Mouse (Mus musculus) liver, embryonic 16.5 days (tissue): Measurements from ENCODE around the gene Dlgap1. TPM values are rescaled to one million over a fixed set of nuclear protein-coding genes. Genes with fewer than 3 reads are reported as not detected.

Source experiments
- ATAC-seq: fragments of 200-750 bp; cut with Nextera tagmentation; 2 replicates; pipeline ENCODE4 v1.8.0; 2017; ENCODE audit warnings: low read depth, mild to moderate bottlenecking, moderate number of reproducible peaks, moderate library complexity
- H3K27ac ChIP-seq: fragments of 300-500 bp; sonication (generic); 2 replicates; pipeline ENCODE4 v1.5.1; 2014; ENCODE audit warnings: mild to moderate bottlenecking, low read length
- H3K27me3 ChIP-seq: fragments of 300-500 bp; sonication (generic); 2 replicates; pipeline ENCODE4 v1.6.1; 2014; ENCODE audit warnings: low read depth, low read length, mixed read lengths; ENCODE audit not compliant: control insufficient read depth, insufficient read depth
- H3K36me3 ChIP-seq: fragments of 300-500 bp; sonication (generic); 2 replicates; pipeline ENCODE4 v1.6.1; 2014; ENCODE audit warnings: mild to moderate bottlenecking; ENCODE audit not compliant: control insufficient read depth, insufficient read depth
- H3K4me1 ChIP-seq: fragments of 300-500 bp; sonication (generic); 2 replicates; pipeline ENCODE4 v1.6.1; 2014; ENCODE audit warnings: low read depth, low read length, mixed read lengths; ENCODE audit not compliant: control insufficient read depth
- H3K4me2 ChIP-seq: fragments of 300-500 bp; sonication (generic); 2 replicates; pipeline ENCODE4 v1.6.1; 2014; ENCODE audit warnings: low read depth, low read length, mixed read lengths
- H3K4me3 ChIP-seq: fragments of 300-500 bp; sonication (generic); 2 replicates; pipeline ENCODE4 v1.5.1; 2014; ENCODE audit warnings: low read depth, mild to moderate bottlenecking, low read length
- H3K9ac ChIP-seq: fragments of 300-500 bp; sonication (generic); 2 replicates; pipeline ENCODE4 v1.6.1; 2014; ENCODE audit warnings: low read depth, low read length
- H3K9me3 ChIP-seq: fragments of 300-500 bp; sonication (generic); replicated peaks from 2 replicates; pipeline ENCODE4 v1.6.1; 2016; ENCODE audit warnings: low read length; ENCODE audit not compliant: control insufficient read depth
- WGBS: fragments of 180-500 bp; shearing (Covaris S2); extraction: QIAGEN DNeasy Blood & Tissue Kit; methylation state at CpG from one replicate; pipeline ENCODE4 v1.1.7; 2014; ENCODE audit not compliant: insufficient replicate concordance; 5-methylcytosine and 5-hydroxymethylcytosine counted together
- polyA plus RNA-seq: library from polyadenylated mRNA; unstranded; fragments of >200 nt; fragmentation: Nextera tagmentation; extraction: Ambion mirVana; gene quantifications from 2 replicates; pipeline ENCODE4 v1.2.1, GENCODE M21; 2015

Gene Dlgap1
- polyA plus RNA-seq, 1 experiment from 2014 or later = 0.09 TPM

- no peak for ATAC-seq
- Histone ChIP-seq H3K36me3 (no peaks in the 10 kb centered on the region), H3K4me2 (no peak overlapping the region), H3K9ac (no peak overlapping the region), H3K4me3 (no peak overlapping the region), H3K4me1 (no peaks in the 10 kb centered on the region), H3K27ac (no peak overlapping the region), H3K27me3 (no peaks in the 10 kb centered on the region), H3K9me3 (no peaks in the 10 kb centered on the region)
- 62% methylated on average over 4 of the region's 4 CpGs for WGBS
Observed at GRCm38 (mm10) chr17:70088220-70088619, 119.3 kb downstream of the Dlgap1 start.

- no peak overlapping the region for H3K27ac ChIP-seq
- WGBS = 56% methylated on average over 2 of the region's 2 CpGs
- H3K36me3 ChIP-seq = no peaks in the 10 kb centered on the region
- no peaks in the 10 kb centered on the region for H3K27me3 ChIP-seq
- H3K4me2 ChIP-seq = no peak overlapping the region
- no peaks in the 10 kb centered on the region for H3K4me1 ChIP-seq
- ATAC-seq = peak; percentile 66; the same call in 1 of the 2 replicates
- no peaks in the 10 kb centered on the region for H3K9me3 ChIP-seq
- no peak overlapping the region for H3K9ac ChIP-seq
- no peak overlapping the region for H3K4me3 ChIP-seq
Observed at GRCm38 (mm10) chr17:70090737-70091136, 121.9 kb downstream of the Dlgap1 start.

- ATAC-seq = no peak
- Histone ChIP-seq H3K4me2 (no peak overlapping the region), H3K36me3 (no peaks in the 10 kb centered on the region), H3K9me3 (no peaks in the 10 kb centered on the region), H3K27ac (no peak overlapping the region), H3K27me3 (no peaks in the 10 kb centered on the region), H3K9ac (no peak overlapping the region), H3K4me1 (no peaks in the 10 kb centered on the region), H3K4me3 (no peak overlapping the region)
- WGBS = 59% methylated on average over 2 of the region's 2 CpGs
Observed at GRCm38 (mm10) chr17:70129151-70129550, 160.3 kb downstream of the Dlgap1 start.

- no peaks in the 10 kb centered on the region for H3K9me3 ChIP-seq
- H3K36me3 ChIP-seq = no peaks in the 10 kb centered on the region
- ATAC-seq = no peak
- no peaks in the 10 kb centered on the region for H3K4me1 ChIP-seq
- H3K27me3 ChIP-seq = no peaks in the 10 kb centered on the region
- H3K4me2 ChIP-seq = no peak overlapping the region
- 52% methylated on average over 2 of the region's 2 CpGs for WGBS
- no peak overlapping the region for H3K9ac ChIP-seq
- no peak overlapping the region for H3K4me3 ChIP-seq
- no peak overlapping the region for H3K27ac ChIP-seq
Observed at GRCm38 (mm10) chr17:70169831-70170230, 201.0 kb downstream of the Dlgap1 start.

- Histone ChIP-seq H3K4me2 (no peak overlapping the region), H3K36me3 (no peaks in the 10 kb centered on the region), H3K27me3 (no peaks in the 10 kb centered on the region), H3K27ac (no peak overlapping the region), H3K9me3 (no peaks in the 10 kb centered on the region), H3K9ac (no peak overlapping the region), H3K4me1 (no peaks in the 10 kb centered on the region), H3K4me3 (no peak overlapping the region)
- 65% methylated on average over 9 of the region's 9 CpGs for WGBS
- ATAC-seq = no peak
Observed at GRCm38 (mm10) chr17:70172500-70173036, 203.7 kb downstream of the Dlgap1 start.

GRCm38 (mm10) chr17:70173916-70174315 is 205.0 kb downstream of the Dlgap1 start:
- H3K9me3 ChIP-seq = no peaks in the 10 kb centered on the region
- WGBS = 66% methylated on average over 6 of the region's 6 CpGs
- H3K4me2 ChIP-seq = no peak overlapping the region
- H3K36me3 ChIP-seq = no peaks in the 10 kb centered on the region
- no peak for ATAC-seq
- no peak overlapping the region for H3K27ac ChIP-seq
- no peak overlapping the region for H3K4me3 ChIP-seq
- H3K27me3 ChIP-seq = no peaks in the 10 kb centered on the region
- no peak overlapping the region for H3K9ac ChIP-seq
- H3K4me1 ChIP-seq = no peaks in the 10 kb centered on the region

GRCm38 (mm10) chr17:70191228-70191627 is 222.4 kb downstream of the Dlgap1 start:
- Histone ChIP-seq H3K27ac (no peak overlapping the region), H3K9me3 (no peaks in the 10 kb centered on the region), H3K36me3 (no peaks in the 10 kb centered on the region), H3K27me3 (no peaks in the 10 kb centered on the region), H3K4me1 (no peaks in the 10 kb centered on the region), H3K4me2 (no peak overlapping the region), H3K9ac (no peak overlapping the region), H3K4me3 (no peak overlapping the region)
- ATAC-seq = no peak
- WGBS = 60% methylated on average over 6 of the region's 6 CpGs

GRCm38 (mm10) chr17:70222891-70223290 is 254.0 kb downstream of the Dlgap1 start:
- Histone ChIP-seq H3K4me1 (no peaks in the 10 kb centered on the region), H3K4me3 (no peak overlapping the region), H3K27ac (no peak overlapping the region), H3K36me3 (no peaks in the 10 kb centered on the region), H3K27me3 (no peaks in the 10 kb centered on the region), H3K4me2 (no peak overlapping the region), H3K9me3 (no peaks in the 10 kb centered on the region), H3K9ac (no peak overlapping the region)
- ATAC-seq = no peak
- WGBS = 44% methylated on average over 3 of the region's 3 CpGs

- Histone ChIP-seq H3K4me1 (no peaks in the 10 kb centered on the region), H3K36me3 (no peaks in the 10 kb centered on the region), H3K9me3 (no peaks in the 10 kb centered on the region), H3K9ac (no peak overlapping the region), H3K27ac (no peak overlapping the region), H3K4me3 (no peak overlapping the region), H3K4me2 (no peak overlapping the region), H3K27me3 (no peaks in the 10 kb centered on the region)
- WGBS = 62% methylated on average over 7 of the region's 7 CpGs
- ATAC-seq = no peak
Observed at GRCm38 (mm10) chr17:70247342-70247741, 278.5 kb downstream of the Dlgap1 start.
